Mouse (Mus musculus): Measurements from ENCODE around the gene Syt1.

The Syt1 gene

DNA sequence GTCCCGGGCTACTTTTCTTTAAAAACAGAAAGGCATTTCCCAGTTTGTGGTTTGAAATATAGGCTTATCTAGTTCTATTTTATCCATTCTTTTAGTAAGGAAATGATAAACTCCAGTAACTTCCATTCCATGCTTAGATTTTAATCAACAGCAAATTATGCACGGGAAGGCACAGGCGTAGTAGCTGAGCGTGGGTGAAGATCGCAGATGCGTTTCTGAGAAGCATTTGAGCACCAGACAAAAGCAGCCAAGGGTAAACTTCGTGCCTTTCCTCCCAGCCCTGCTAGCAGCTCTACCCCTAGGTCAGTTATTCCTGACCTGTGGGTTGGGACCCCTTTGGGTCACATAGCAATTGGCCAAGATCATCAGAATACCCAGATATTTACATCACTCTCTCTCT, 482.4 kb downstream of the Syt1 start:
- in situ Hi-C loops (cut with MseI, MboI): loop anchor here in 1 of 2 experiments (10.0 kb wide), 1 partner anchor 74 kb away; no protein-coding TSS in a partner anchor

DNA sequence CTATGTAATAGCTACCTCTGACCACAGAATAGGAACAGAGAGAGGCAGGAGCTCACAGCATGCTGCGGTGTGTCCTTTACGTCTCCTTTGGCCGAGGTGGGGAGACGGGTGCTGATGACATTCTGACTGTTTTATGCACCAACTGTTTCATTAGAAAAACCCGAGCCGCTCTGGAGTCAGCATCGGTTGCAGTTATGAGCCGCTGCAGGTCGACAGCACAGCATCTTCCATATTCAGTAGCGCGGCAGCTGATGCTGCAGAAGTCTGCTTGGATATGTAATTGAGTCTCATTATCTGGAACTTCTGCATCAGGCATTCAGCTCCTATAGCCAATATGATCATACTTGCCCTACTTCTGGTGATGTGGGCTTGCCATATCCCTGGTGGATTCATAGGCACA, 485.3 kb downstream of the Syt1 start:
- in situ Hi-C loops (cut with MseI, MboI): loop anchor here in 1 of 2 experiments (10.0 kb wide), 1 partner anchor 71 kb away; no protein-coding TSS in a partner anchor

DNA sequence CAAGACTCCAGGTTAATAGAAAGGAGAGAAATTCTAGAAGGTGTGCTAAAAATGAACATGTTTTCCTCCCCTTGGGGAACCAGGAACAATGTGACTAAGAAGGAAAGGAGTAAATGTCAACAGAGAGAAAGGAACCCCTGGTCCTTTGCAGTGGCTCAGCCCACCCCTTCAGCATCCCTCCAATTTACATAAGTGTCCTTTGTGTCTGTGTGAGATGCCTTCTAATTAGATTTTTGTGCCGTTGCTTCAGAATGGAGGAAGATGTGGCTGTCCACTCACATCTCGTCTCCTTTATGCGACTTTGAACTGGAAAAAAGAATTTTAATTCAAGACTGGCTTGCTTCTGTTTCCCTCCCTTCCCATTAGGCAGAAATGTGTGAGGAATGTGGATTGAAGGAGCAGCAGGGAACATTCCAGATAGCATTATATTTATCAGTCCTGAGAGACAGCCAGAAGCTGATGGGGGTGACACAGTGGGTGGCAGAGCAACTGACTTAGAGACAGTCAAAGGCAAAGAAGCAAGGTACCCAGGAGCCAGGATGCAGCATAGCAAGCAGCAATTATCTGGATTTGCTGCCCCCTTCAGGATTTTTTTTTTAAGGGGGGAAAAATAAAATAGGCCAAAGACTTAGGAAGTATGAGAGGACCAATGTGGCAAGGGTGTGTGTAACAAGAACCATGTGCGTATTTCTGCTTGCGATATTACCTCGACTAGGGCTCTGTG, 486.3 kb downstream of the Syt1 start:
- in situ Hi-C loops (cut with MseI, MboI): loop anchor here in 1 of 2 experiments (10.0 kb wide), 1 partner anchor 70 kb away; no protein-coding TSS in a partner anchor

DNA sequence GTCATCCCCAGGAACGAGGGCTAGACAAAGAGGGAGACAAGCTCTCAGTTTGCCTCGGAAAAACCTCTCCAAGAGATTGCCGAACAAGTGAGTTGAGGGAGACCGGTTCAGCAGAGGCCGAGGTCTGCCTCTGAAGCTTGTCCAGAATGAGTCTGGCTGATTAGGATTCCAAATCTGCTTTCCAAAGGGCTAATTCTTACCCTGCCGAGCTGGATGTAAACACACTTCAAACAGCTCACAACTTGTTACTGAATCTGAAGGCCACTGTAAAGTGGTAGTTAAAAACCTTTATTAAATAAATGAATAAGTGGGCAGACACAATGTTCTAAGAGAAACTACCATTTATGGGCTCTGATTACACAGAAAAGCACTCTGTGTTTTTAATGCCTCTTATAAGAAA, 491.6 kb downstream of the Syt1 start:
- in situ Hi-C loops (cut with MseI, MboI): no loop called here

DNA sequence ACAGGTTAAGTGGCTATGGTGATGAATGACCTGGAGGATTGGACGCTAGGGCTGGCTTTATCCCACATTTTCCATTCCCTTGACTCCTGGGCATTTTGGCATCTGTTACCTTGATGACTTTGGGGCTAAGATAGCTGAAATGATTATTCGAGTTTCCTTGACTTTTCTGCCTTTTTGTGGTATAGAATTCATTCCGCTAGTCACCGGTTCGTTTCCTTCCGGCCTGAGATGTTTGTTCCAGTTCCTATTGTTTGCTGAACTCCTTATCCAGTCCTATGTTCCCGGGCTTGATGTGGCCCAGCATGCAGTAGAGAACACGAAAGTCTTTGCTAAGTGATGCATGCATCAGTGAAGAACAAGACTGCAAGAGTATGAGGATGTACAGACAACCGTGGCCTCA, 493.7 kb downstream of the Syt1 start:
- in situ Hi-C loops (cut with MseI, MboI): no loop called here

DNA sequence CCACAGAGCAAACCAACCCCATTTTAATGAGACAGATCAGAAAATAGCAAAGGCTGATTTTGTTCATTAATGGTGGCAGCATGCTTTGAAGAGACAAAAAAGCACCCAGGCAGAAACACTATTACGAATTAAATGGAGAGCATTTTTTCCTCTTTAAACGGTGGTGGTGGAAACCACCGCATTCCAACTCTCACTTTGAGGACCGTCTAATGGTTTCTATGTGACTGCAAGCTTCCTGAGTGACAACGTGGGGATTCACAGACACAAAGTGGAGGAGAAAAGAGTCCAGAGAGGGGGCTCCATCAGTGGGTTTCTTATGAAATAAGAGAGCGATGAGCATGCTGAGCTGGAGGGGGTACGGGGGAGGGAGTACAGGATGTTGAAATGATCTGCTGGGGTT, 496.1 kb downstream of the Syt1 start:
- in situ Hi-C loops (cut with MseI, MboI): no loop called here

DNA sequence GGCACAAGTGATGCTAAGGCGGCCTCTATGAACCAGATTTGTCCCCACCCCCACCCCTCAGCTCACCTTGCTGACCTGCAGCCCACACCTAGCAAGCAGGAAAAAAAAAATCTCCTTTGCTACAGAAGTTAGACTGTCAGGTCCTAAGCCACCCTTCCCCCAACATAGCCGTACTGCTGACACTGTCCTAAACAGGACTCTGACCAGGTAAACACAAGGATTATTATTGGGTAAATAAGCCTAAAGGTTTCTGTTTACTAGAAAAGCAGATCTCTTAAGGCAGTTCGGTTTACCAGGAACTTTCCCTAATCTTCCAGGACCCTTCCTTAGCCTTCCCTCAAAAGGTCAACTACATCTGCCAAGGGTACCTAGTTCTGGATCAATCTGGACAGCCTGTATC, 501.2 kb downstream of the Syt1 start:
- in situ Hi-C loops (cut with MseI, MboI): no loop called here

DNA sequence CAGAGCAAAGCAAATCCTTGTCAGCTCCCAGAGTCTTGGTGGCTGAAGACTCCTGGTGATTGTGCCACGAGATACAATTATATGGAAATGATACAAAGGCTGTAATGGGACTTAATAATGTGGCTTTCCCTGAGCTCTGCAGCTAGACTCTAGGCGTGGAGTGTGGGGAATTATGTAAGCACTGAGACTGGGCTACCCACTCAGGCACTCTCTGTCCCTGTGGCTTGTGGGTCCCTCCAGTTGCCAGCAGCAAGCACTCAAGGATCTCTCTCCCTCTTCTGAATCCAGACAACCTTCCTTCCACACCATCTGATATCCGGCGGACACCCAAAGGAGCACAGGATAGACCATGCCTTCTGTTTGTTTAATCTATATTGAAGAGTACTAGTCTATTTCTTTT, 503.9 kb downstream of the Syt1 start:
- in situ Hi-C loops (cut with MseI, MboI): no loop called here

DNA sequence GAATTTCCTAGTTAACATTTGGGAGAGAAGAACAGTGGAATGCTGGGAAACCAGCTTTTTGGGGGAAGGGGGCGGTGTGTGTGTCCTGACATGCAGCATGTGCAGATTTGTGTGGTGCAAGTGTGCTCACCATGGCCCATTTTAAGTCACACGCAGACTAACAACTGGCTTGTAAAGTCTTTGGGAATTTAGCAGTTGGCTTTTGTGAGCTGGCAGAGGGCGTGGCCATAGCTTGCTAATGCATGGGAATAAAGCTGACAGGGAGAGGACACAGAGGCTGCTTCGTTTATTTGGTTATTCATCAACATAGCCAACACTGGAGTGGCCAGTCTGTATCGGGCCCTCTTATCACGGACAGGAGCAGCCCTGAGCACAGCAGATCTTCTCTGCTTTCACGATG, 505.9 kb downstream of the Syt1 start:
- in situ Hi-C loops (cut with MseI, MboI): no loop called here

DNA sequence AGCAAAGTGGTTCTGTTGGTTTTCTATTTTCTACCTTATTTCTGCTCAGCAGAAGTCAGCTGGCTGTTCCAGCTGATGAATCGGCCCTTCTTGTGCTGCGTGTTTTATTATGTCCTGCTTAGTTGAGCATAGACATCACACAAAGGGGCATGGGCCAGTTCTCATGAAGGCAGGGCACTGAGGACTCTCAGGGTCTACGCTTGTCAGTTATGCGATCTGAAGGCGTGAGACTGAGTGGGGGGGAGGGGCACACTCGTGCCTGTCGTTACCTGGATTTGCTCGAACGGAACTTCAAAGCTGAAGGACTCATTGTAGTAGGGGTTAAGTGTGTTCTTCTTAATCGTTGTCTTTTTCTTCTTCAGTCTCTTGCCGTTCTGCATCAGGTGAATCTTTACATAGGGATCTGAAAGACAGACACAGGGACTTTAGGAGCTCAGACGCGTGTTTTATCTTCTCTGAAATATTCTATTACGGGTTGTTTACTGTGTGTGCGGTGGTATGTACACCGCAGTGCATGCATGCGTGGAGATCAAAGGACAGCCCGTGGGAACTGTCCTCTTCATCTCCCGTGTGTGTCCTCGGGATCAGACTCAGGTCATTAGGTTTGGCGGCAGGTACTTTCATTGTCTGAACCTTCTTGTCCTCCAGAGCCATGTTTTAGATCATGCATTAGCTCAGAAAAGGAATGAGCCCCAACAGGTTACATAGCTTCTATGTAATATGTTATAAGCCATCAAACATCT, 506.5 kb downstream of the Syt1 start:
- in situ Hi-C loops (cut with MseI, MboI): no loop called here

DNA sequence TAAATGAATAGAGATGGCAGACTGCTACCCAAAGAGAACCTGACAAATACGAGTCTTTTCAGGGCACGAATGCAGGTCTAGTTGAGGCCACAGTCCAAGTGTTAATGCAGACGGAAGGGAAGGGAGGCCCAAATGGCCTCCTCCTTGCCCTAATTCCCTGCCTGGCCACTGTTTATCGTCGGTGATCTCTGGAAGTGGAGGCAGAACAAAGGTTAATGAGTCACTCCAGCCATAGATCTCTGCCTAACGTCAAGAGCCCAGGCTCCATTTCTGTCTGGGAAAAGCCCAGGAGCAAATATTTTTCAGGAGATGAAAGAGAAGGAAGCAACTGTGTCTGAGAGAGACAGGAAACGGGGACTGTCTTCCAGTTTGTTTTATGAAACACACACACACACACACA, 520.6 kb downstream of the Syt1 start:
- in situ Hi-C loops (cut with MseI, MboI): no loop called here

DNA sequence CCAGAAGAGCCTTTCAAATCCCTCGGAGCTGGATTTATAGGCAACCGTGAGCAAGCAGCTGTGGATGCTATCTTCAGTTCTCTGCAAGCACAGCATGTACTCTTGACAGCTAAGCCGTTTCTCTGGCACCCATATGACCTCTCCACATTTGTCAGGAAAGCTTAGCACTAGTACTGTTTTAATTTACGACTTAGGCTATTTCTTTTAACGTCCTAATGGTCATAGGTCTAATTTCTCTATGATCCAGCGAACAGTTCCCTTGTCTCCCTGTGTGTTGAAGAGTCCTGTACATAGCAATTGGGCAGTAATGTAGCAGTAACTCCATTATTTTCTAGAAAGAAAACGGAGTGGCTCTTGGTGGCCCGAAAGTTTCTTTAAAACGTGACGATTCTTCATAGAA, 526.8 kb downstream of the Syt1 start:
- in situ Hi-C loops (cut with MseI, MboI): no loop called here

DNA sequence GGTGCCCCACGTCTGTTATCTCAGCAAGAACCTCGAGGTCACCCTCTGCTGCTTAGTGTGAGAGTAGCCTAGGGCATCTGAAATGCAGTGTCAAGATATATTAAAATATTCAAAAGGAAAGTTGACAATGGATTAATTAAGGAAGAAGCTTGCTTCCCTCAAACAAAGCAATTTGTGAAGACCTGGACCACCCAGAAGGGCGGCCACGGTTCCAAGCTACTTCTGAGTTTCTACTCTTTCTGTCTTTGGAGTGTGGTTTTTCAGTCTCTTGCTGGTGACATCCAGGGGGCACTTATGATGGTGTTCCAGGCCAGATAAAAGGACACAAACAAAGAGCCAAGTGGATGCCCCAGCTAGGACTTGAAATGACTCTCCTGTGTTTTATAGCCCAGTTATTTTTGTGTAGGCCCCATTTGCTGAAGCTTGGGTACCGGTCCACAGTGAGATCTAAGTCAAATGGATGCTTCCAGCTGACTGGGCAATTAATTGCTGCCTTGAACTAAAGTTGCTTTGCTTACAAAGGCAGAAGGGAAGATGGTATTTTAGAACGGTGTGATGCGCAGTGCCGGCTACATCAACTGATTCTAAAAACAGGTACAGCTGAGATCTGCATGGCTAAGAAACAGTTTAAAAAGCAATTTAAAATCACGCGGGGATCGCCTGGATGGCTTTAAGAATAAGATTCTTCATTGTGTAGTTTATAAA, 530.5 kb downstream of the Syt1 start:
- in situ Hi-C loops (cut with MseI, MboI): no loop called here

DNA sequence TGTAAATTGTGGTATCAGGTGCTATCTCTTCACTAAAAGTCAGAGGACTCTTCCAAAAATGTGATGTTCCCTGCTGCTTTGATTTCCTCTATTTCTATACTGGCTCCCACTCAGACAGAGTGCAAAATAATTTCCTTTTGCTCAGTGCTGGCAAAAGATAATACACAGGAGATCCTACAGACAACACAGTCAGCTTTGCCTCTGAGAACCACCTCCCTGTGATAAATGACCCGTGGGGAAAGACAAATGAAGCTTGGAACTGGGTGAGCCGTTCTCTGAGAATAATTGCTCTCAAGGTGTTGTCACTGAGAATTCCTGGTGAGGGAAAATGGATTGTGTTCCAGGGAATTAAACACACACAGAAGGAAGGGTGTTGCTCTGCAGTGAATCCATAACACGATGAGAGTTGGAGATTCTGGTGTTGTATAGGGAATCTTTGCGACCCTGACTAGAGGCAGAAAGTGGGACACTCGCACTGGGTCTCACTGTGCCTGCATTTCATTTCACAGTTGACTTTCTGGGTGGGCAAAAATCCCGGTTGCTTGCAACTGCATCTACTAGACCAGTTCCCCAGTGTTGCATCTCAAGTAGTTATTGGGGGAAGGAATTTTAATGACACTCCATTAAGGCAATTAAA, 540.3 kb downstream of the Syt1 start:
- in situ Hi-C loops (cut with MseI, MboI): no loop called here

DNA sequence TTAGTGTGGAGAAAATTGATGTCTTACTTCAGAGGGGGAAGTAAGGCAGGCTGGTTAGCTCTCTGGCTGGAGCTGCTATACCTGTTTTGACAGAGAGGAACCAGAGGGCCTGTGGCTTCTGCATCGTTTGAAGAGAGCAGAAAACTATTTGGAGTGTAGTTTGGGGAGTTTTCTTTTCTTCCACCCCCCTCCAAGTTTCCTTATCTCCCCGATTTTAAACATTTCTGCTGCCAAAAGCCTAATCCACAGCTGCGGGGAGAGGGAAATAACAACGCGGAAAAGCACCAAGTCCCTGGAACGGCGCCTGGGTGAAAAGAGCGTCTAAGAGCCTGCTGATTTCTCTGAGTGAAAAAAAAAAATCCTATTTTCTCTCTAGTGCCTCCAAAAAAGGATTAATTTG, 544.2 kb downstream of the Syt1 start:
- in situ Hi-C loops (cut with MseI, MboI): no loop called here

DNA sequence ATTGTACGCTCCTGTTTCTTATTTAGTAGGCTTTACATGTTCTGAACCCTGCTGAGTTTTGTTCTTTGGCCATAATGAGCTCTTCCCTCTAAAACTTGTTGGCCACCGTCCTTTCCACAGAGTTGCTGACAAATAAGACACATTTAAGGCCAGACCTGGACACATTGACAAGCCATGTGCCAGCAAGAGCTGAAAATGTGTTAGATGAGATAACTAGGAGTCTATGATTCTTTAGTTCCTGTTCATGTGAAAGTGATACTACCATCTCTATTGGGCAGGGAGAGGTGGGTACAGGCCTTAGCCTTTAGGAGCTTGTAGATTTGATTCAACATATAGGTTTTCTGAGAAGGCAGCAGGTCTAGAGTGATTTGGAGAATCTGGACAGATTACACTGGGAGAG, 548.9 kb downstream of the Syt1 start:
- in situ Hi-C loops (cut with MseI, MboI): no loop called here

DNA sequence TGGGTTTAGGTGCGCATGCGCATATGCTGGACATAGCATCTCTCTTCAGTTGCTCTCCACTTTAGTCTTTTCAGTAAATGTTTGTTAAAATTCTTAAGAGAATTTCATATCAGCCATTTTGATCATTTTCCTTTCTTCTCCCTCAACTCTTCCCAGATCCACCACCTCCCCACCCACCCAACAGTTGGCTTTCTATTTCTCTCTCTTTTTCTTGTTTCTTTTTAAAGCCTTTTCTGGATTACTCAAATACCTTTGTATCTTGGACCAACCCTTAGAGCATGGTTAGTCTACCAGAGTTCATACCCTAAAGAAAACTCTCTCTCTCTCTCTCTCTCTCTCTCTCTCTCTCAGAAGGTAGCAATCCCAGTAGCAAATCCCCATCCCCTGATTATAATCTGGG, 553.7 kb downstream of the Syt1 start:
- in situ Hi-C loops (cut with MseI, MboI): loop anchor here (10.0 kb wide), 2 partner anchors 68 to 78 kb away; no protein-coding TSS in a partner anchor

DNA sequence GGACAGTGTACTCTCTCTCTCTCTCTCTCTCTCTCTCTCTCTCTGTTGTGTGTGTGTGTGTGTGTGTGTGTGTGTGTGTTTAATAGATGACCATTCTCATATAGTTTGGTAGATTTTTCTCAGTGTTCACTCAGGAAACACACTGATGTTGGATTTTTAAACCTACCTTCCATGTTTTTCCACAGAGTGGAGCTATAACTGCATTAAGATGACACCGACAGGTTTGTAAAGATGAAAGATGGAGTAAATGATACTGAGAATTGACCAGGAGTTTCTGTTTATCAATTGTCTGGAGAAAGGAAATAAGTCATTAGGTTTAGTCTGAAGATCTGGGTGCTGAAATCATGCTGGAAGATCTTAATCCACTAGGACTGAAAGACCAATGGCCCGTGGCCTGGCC, 554.9 kb downstream of the Syt1 start:
- in situ Hi-C loops (cut with MseI, MboI): loop anchor here (10.0 kb wide), 2 partner anchors 69 to 79 kb away; no protein-coding TSS in a partner anchor

DNA sequence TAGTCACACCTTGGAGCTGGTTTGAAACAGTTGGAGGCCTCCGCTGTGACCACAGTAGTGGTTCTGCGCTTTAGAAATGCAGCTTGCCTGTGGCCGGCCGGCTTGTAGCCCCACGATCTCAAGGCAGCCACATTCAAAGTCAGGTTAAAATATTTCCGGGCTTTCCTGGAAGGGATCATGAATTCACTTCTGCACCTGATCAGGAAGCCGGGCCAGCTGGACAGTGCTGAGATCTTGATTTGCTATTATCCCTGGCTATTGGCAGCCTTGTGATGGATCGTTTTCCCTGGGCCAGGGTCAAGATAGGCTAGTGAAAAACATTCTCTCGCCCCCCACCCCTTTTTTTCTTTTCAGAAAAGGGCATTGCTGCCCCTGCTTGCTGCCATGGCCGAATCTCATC, 555.6 kb downstream of the Syt1 start:
- in situ Hi-C loops (cut with MseI, MboI): loop anchor here (10.0 kb wide), 2 partner anchors 70 to 80 kb away; no protein-coding TSS in a partner anchor

DNA sequence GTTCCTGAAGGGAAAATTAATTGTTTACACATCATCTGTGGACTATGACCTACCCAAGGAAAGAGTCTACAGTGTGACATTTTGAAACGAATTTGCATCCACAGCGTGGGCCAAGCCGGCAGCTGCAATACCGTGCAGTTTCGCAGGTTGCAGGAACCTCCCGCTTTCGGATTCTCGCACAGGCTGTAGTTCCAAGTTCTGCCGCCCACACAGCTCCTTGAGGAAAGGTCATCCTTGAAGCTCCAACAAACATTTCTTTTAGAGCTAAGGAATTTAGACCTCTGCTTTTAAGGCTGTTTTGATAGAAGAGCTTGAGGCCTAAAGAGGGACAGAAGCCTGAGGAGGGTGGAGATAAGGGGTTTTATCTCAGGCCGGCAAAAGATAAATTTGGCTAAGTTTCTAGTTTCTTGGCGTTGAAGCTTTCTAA, 556.1 kb downstream of the Syt1 start:
- in situ Hi-C loops (cut with MseI, MboI): loop anchor here (10.0 kb wide), 2 partner anchors 70 to 80 kb away; no protein-coding TSS in a partner anchor

DNA sequence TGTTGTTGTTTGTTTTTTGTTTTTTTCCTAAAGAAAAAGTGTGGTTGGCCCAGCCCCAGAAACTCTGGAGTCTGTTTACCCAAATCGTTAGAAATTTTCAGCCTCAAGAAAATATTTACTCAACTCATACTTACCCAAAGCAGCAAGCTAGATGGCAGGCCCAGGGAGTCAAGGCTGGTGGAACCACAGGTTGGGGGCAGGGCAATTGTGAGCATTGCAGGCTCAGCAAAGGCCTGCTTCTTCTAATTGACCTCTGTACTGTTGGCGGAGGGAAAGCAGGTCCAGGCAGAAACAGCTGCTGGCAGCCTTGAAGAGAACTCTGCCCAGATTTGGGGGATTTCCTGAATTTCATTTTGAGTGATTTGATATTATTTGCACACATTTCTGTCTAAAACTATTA, 557.2 kb downstream of the Syt1 start:
- in situ Hi-C loops (cut with MseI, MboI): loop anchor here (10.0 kb wide), 2 partner anchors 71 to 81 kb away; no protein-coding TSS in a partner anchor

DNA sequence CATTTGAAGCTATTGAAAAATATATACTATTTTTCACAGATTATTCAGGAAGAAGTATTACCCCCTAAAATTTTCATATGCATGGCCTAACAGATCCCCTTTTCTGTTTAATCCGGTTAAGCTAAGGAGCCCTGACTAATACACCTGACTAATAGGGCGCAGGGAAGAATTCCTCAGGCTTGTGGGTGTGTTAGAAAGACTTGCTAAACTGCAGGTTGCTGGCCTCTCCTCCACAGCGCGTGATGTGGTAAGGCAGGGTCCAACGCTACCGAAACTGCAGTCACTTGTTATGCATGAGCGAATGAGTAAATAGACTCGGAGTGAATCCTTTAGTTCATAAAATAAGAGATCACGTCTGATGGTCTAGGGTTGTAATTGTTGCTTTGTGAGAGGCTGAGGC, 558.4 kb downstream of the Syt1 start:
- in situ Hi-C loops (cut with MseI, MboI): loop anchor here (10.0 kb wide), 2 partner anchors 72 to 82 kb away; no protein-coding TSS in a partner anchor
